24 mouse cellular contexts compared by ENCODE assay signal in genomic region chr16:92705564-92706458, GRCm38 (mm10).
A peak's percentile ranks its signal among the peaks of the same experiment; 100 is the strongest.
DNase-seq lines count a peak whose midpoint lies in the region; ATAC-seq and TF ChIP-seq lines count a peak whose summit lies in the region.
"Had no signal": no experiment of that assay in that cellular context is flagged by ENCODE, and none has a peak within 500 bp of the region (broad histone marks: within the 10 kb centered on the region; RNA-seq: fewer than 3 reads in every experiment).

No protein-coding gene starts in this region.

- 63% methylated on average over 7 of the region's 7 CpGs for WGBS in liver, embryonic 12.5 days (ENCODE audit: insufficient replicate concordance)
- 32% methylated on average over 7 of the region's 7 CpGs for WGBS in intestine, postnatal 0 days
- WGBS in cerebellum, adult 2 months: 65% methylated on average over 7 of the region's 7 CpGs

- H3K4me3 ChIP-seq in liver, embryonic 12.5 days: no peak overlapping the region
- peak overlapping the region; percentile 22 for H3K4me3 ChIP-seq in bone marrow macrophage, adult 2 months (ENCODE audit: insufficient read depth, low read length)
- no peak overlapping the region for H3K4me3 ChIP-seq in intestine, postnatal 0 days (ENCODE audit: low read depth, low read length)
- no peak overlapping the region for H3K4me3 ChIP-seq in cerebellum, adult 2 months (replicated peaks; ENCODE audit: insufficient read depth, low read depth, low read length)
- H3K4me3 ChIP-seq: gastrocnemius, adult 2 months; hindbrain, embryonic 13.5 days; kidney, embryonic 15.5 days; liver, embryonic 13.5 days; midbrain, embryonic 15.5 days; myocyte had no signal

- H3K27ac ChIP-seq in liver, embryonic 12.5 days: 0 out of 2 replicates have a peak overlapping the region, but pooled peaks have one; percentile 4
- peak overlapping the region; percentile 94 for H3K27ac ChIP-seq in bone marrow macrophage, adult 2 months (ENCODE audit: insufficient read depth, low read depth, low read length)
- no peak overlapping the region for H3K27ac ChIP-seq in intestine, postnatal 0 days (ENCODE audit: low read depth, low read length)
- no peak overlapping the region for H3K27ac ChIP-seq in cerebellum, adult 2 months (ENCODE audit: insufficient read depth, low read length)
- H3K27ac ChIP-seq: gastrocnemius, adult 2 months; hindbrain, embryonic 13.5 days; kidney, embryonic 15.5 days; liver, embryonic 13.5 days; midbrain, embryonic 15.5 days; stomach, postnatal 0 days had no signal

- no peaks in the 10 kb centered on the region for H3K9me3 ChIP-seq in liver, embryonic 12.5 days (replicated peaks)
- H3K9me3 ChIP-seq in intestine, postnatal 0 days (ENCODE audit: control insufficient read depth): no peaks in the 10 kb centered on the region
- H3K9me3 ChIP-seq: hindbrain, embryonic 13.5 days; kidney, embryonic 15.5 days; liver, embryonic 13.5 days; midbrain, embryonic 15.5 days had no signal

- TF ChIP-seq CTCF in bone marrow macrophage, adult 2 months (IDR thresholded peaks at IDR 0.05; ENCODE audit: low read depth, low read length): no peak
- TF ChIP-seq CTCF in intestine, postnatal 0 days (IDR thresholded peaks at IDR 0.05; ENCODE audit: low read depth): no peak
- no peak for TF ChIP-seq CTCF in cerebellum, adult 2 months (IDR thresholded peaks at IDR 0.05; ENCODE audit: borderline replicate concordance, insufficient read depth, low read depth, low read length)

- no peaks in the 10 kb centered on the region for H3K36me3 ChIP-seq in liver, embryonic 12.5 days
- H3K36me3 ChIP-seq in intestine, postnatal 0 days (ENCODE audit: control insufficient read depth, insufficient read depth): no peaks in the 10 kb centered on the region
- H3K36me3 ChIP-seq: hindbrain, embryonic 13.5 days; kidney, embryonic 15.5 days; liver, embryonic 13.5 days; midbrain, embryonic 15.5 days had no signal

- TF ChIP-seq POLR2A in bone marrow macrophage, adult 2 months (IDR thresholded peaks at IDR 0.05; ENCODE audit: borderline replicate concordance, low read depth, low read length): no peak
- TF ChIP-seq POLR2A in cerebellum, adult 2 months (IDR thresholded peaks at IDR 0.05; ENCODE audit: borderline replicate concordance, insufficient read depth, low read length): no peak

- H3K9ac ChIP-seq in liver, embryonic 12.5 days: no peak overlapping the region
- H3K9ac ChIP-seq in intestine, postnatal 0 days (ENCODE audit: low read depth, low read length): no peak overlapping the region
- H3K9ac ChIP-seq: forebrain, postnatal 0 days; hindbrain, embryonic 13.5 days; kidney, embryonic 15.5 days; liver, embryonic 13.5 days; midbrain, embryonic 15.5 days had no signal

- intact Hi-C loops in left cerebral cortex, postnatal 4 days (cut with DNase I): loop anchor here (10.0 kb wide), 1 partner anchor 119 kb away; the partner anchor contains the start of gene Runx1

- no peak for DNase-seq in liver
- DNase-seq in Muller cell, postnatal 12 days (ENCODE audit: inconsistent ontology term): peak; percentile 34
- no peak for DNase-seq in left cerebral cortex, postnatal 4 days
- no peak for DNase-seq in cerebellum, adult 2 months
- DNase-seq: adrenal gland, adult 8-10 months; cerebellum, adult 18-20 months; forebrain, postnatal 0 days; gastrocnemius, adult 2 months; heart, postnatal 10 days; liver, embryonic 13.5 days; lung, postnatal 10 days; right cerebral cortex, postnatal 25 days; thymus, postnatal 14 days had no signal

- no peak overlapping the region for H3K4me2 ChIP-seq in liver, embryonic 12.5 days
- no peak overlapping the region for H3K4me2 ChIP-seq in intestine, postnatal 0 days (replicated peaks; ENCODE audit: low read depth)
- H3K4me2 ChIP-seq: heart, embryonic 11.5 days; hindbrain, embryonic 13.5 days; kidney, embryonic 15.5 days; liver, embryonic 13.5 days; midbrain, embryonic 15.5 days had no signal

- H3K4me1 ChIP-seq in liver, embryonic 12.5 days: peaks cover 62% of the 10 kb centered on the region
- peaks cover 70% of the 10 kb centered on the region for H3K4me1 ChIP-seq in bone marrow macrophage, adult 2 months (ENCODE audit: control insufficient read depth, insufficient read depth, low read length)
- H3K4me1 ChIP-seq in intestine, postnatal 0 days (replicated peaks; ENCODE audit: control insufficient read depth, insufficient read depth, low read length): no peaks in the 10 kb centered on the region
- H3K4me1 ChIP-seq in cerebellum, adult 2 months (ENCODE audit: control insufficient read depth, insufficient read depth, low read length): no peaks in the 10 kb centered on the region
- H3K4me1 ChIP-seq: hindbrain, embryonic 13.5 days; midbrain, embryonic 15.5 days had no signal

- H3K27me3 ChIP-seq in liver, embryonic 12.5 days (replicated peaks): 0 out of 2 replicates have a peak, but pooled peaks cover 2% of the 10 kb centered on the region
- H3K27me3 ChIP-seq in intestine, postnatal 0 days (replicated peaks; ENCODE audit: control insufficient read depth, insufficient read depth, low read length): peaks cover 7% of the 10 kb centered on the region; the same call in 1 of the 2 replicates
- H3K27me3 ChIP-seq in cerebellum, adult 2 months (ENCODE audit: control insufficient read depth, insufficient read depth, low read length): no peaks in the 10 kb centered on the region; the same call in 1 of the 2 replicates
- H3K27me3 ChIP-seq: Patski had no signal

- ATAC-seq in liver, embryonic 12.5 days: no peak
- ATAC-seq in intestine, postnatal 0 days: 0 out of 2 replicates have a peak, but pooled peaks have one; percentile 22
- ATAC-seq: forebrain, postnatal 0 days; inflammation-experienced regulatory T-cells, adult 6 months; midbrain, embryonic 15.5 days; Patski had no signal

Comparison
In these comparisons a context has a peak if more than half of its experiments do, and no peak if none do; other contexts are left out.
1. H3K27ac ChIP-seq: peak in liver, embryonic 12.5 days (single experiment) and bone marrow macrophage, adult 2 months (single experiment); none in intestine, postnatal 0 days (single experiment) and cerebellum, adult 2 months (single experiment).